16 mouse cellular contexts compared by ENCODE assay signal in genomic region chr13:46885759-46886060, GRCm38 (mm10). TPM values are rescaled to one million over a fixed set of nuclear protein-coding genes. Genes with fewer than 3 reads are reported as not detected.
DNase-seq lines count a peak whose midpoint lies in the region; ATAC-seq and TF ChIP-seq lines count a peak whose summit lies in the region.
"Had no signal": no experiment of that assay in that cellular context is flagged by ENCODE, and none has a peak within 500 bp of the region (broad histone marks: within the 10 kb centered on the region; RNA-seq: fewer than 3 reads in every experiment).

No protein-coding gene starts in this region.

- H3K4me1 ChIP-seq in heart, embryonic 13.5 days = peaks cover 90% of the 10 kb centered on the region
- H3K4me1 ChIP-seq in kidney, embryonic 16.5 days (ENCODE audit: insufficient read depth, low read length) = peaks cover 36% of the 10 kb centered on the region
- peaks cover 20% of the 10 kb centered on the region for H3K4me1 ChIP-seq in stomach, embryonic 16.5 days (ENCODE audit: control insufficient read depth, insufficient read depth, low read length)
- peaks cover 10% of the 10 kb centered on the region for H3K4me1 ChIP-seq in stomach, postnatal 0 days (replicated peaks; ENCODE audit: control insufficient read depth, insufficient read depth)
- H3K4me1 ChIP-seq: neural tube, embryonic 12.5 days had no signal

- DNase-seq in adrenal gland, adult (ENCODE audit: inconsistent age in 2 of 2, low spot score in 1 of 2) = peak; percentile 39 to 81
- DNase-seq in adrenal gland, postnatal 25 days = no peak
- no peak for DNase-seq in heart, postnatal 10 days
- no peak for DNase-seq in kidney, postnatal 25 days
- no peak for DNase-seq in stomach, postnatal 0 days (ENCODE audit: low spot score)
- DNase-seq: cerebellum, adult 18-20 months; gastrocnemius, postnatal 10 days; kidney, adult 11 months had no signal

- TF ChIP-seq EP300 in stomach, postnatal 0 days (optimal IDR thresholded peaks at IDR 0.05) = no peak

- WGBS in heart, embryonic 13.5 days = 40% methylated on average over 5 of the region's 5 CpGs
- 23% methylated on average over 5 of the region's 5 CpGs for WGBS in kidney, embryonic 16.5 days
- 60% methylated on average over 5 of the region's 5 CpGs for WGBS in stomach, embryonic 16.5 days
- 77% methylated on average over 5 of the region's 5 CpGs for WGBS in stomach, postnatal 0 days

- peak overlapping the region; percentile 55 for H3K9ac ChIP-seq in heart, embryonic 13.5 days
- H3K9ac ChIP-seq in kidney, embryonic 16.5 days (replicated peaks; ENCODE audit: low read length) = no peak overlapping the region
- no peak overlapping the region for H3K9ac ChIP-seq in stomach, embryonic 16.5 days (ENCODE audit: low read length)
- no peak overlapping the region for H3K9ac ChIP-seq in stomach, postnatal 0 days (ENCODE audit: low read length)
- H3K9ac ChIP-seq: embryonic facial prominence, embryonic 13.5 days; hindbrain, embryonic 13.5 days; neural tube, embryonic 12.5 days had no signal

- H3K36me3 ChIP-seq in heart, embryonic 13.5 days = peaks cover 4% of the 10 kb centered on the region; the same call in 1 of the 2 replicates
- no peaks in the 10 kb centered on the region for H3K36me3 ChIP-seq in kidney, embryonic 16.5 days (ENCODE audit: insufficient read depth, low read length)
- no peaks in the 10 kb centered on the region for H3K36me3 ChIP-seq in stomach, embryonic 16.5 days (ENCODE audit: control insufficient read depth, insufficient read depth, low read length)
- no peaks in the 10 kb centered on the region for H3K36me3 ChIP-seq in stomach, postnatal 0 days (ENCODE audit: control insufficient read depth, insufficient read depth, low read length)
- H3K36me3 ChIP-seq: embryonic facial prominence, embryonic 13.5 days; hindbrain, embryonic 13.5 days; neural tube, embryonic 12.5 days had no signal

- H3K4me3 ChIP-seq in heart, embryonic 13.5 days = no peak overlapping the region
- no peak overlapping the region for H3K4me3 ChIP-seq in kidney, embryonic 16.5 days (ENCODE audit: low read length)
- H3K4me3 ChIP-seq in stomach, embryonic 16.5 days (replicated peaks; ENCODE audit: low read length) = no peak overlapping the region
- H3K4me3 ChIP-seq in stomach, postnatal 0 days (ENCODE audit: low read depth, low read length) = no peak overlapping the region
- H3K4me3 ChIP-seq: embryonic facial prominence, embryonic 13.5 days; hindbrain, embryonic 13.5 days; layer of hippocampus, adult 2 months; neural tube, embryonic 12.5 days had no signal

- no peak for TF ChIP-seq CTCF in stomach, postnatal 0 days (IDR thresholded peaks at IDR 0.05; ENCODE audit: low read depth)

- H3K9me3 ChIP-seq in heart, embryonic 13.5 days = no peaks in the 10 kb centered on the region
- no peaks in the 10 kb centered on the region for H3K9me3 ChIP-seq in kidney, embryonic 16.5 days (ENCODE audit: low read length)
- no peaks in the 10 kb centered on the region for H3K9me3 ChIP-seq in stomach, embryonic 16.5 days (replicated peaks; ENCODE audit: control insufficient read depth, low read length)
- no peaks in the 10 kb centered on the region for H3K9me3 ChIP-seq in stomach, postnatal 0 days (ENCODE audit: control insufficient read depth, low read length)
- H3K9me3 ChIP-seq: embryonic facial prominence, embryonic 13.5 days; hindbrain, embryonic 13.5 days; neural tube, embryonic 12.5 days had no signal

- peak overlapping the region; percentile 29 for H3K4me2 ChIP-seq in heart, embryonic 13.5 days
- H3K4me2 ChIP-seq in kidney, embryonic 16.5 days (replicated peaks; ENCODE audit: low read depth, low read length) = 0 out of 2 replicates have a peak overlapping the region, but pooled peaks have one; percentile 0
- no peak overlapping the region for H3K4me2 ChIP-seq in stomach, embryonic 16.5 days (ENCODE audit: low read depth, low read length)
- no peak overlapping the region for H3K4me2 ChIP-seq in stomach, postnatal 0 days (replicated peaks; ENCODE audit: low read depth)
- H3K4me2 ChIP-seq: embryonic facial prominence, embryonic 13.5 days; hindbrain, embryonic 13.5 days; neural tube, embryonic 12.5 days had no signal

- ATAC-seq in heart, embryonic 13.5 days (ENCODE audit: extremely low read depth, insufficient number of reproducible peaks, low FRiP score, low TSS enrichment) = no peak
- ATAC-seq in kidney, embryonic 16.5 days (ENCODE audit: low FRiP score, low TSS enrichment) = no peak
- ATAC-seq in stomach, embryonic 16.5 days (ENCODE audit: insufficient read depth, low FRiP score) = no peak
- no peak for ATAC-seq in stomach, postnatal 0 days (ENCODE audit: low FRiP score, low TSS enrichment)

- intact Hi-C loops in heart, postnatal 10 days (cut with DNase I) = no loop called here

- no peaks in the 10 kb centered on the region for H3K27me3 ChIP-seq in heart, embryonic 13.5 days (replicated peaks)
- no peaks in the 10 kb centered on the region for H3K27me3 ChIP-seq in kidney, embryonic 16.5 days (ENCODE audit: insufficient read depth, low read length)
- no peaks in the 10 kb centered on the region for H3K27me3 ChIP-seq in stomach, embryonic 16.5 days (ENCODE audit: control insufficient read depth, insufficient read depth, low read length)
- no peaks in the 10 kb centered on the region for H3K27me3 ChIP-seq in stomach, postnatal 0 days (ENCODE audit: control insufficient read depth, insufficient read depth, low read length)
- H3K27me3 ChIP-seq: CH12.LX; embryonic facial prominence, embryonic 13.5 days; hindbrain, embryonic 13.5 days; neural tube, embryonic 12.5 days had no signal

- peak overlapping the region; percentile 88 for H3K27ac ChIP-seq in heart, embryonic 13.5 days (replicated peaks)
- peak overlapping the region; percentile 66 for H3K27ac ChIP-seq in kidney, embryonic 16.5 days (ENCODE audit: low read length)
- H3K27ac ChIP-seq in stomach, embryonic 16.5 days (ENCODE audit: low read length) = peak overlapping the region; percentile 13; the same call in 1 of the 2 replicates
- no peak overlapping the region for H3K27ac ChIP-seq in stomach, postnatal 0 days (replicated peaks)
- H3K27ac ChIP-seq: embryonic facial prominence, embryonic 13.5 days; hindbrain, embryonic 13.5 days; layer of hippocampus, adult 2 months; neural tube, embryonic 12.5 days had no signal

RNA-seq across cellular contexts. Expression of gene Kif13a, which starts 44.0 kb away (rescaled TPM):
- total RNA-seq in adrenal gland, postnatal 25 days (2021) = 27.4 and 41.8 TPM in 2 replicates
- 22.9 and 32.9 TPM in 2 replicates for polyA plus RNA-seq in heart, embryonic 13.5 days (2015; fragmentation: Nextera tagmentation; extraction: Ambion mirVana)
- 100 to 1,000 TPM in 1 of 2 experiments, 10 to 100 TPM in 1; 98.7 to 101 TPM for total RNA-seq in heart, postnatal 10 days (2021)
- polyA plus RNA-seq in kidney, embryonic 16.5 days (2015; fragmentation: Nextera tagmentation; extraction: Ambion mirVana) = 8.1 and 10.1 TPM in 2 replicates
- polyA plus RNA-seq in stomach, embryonic 16.5 days (2015; fragmentation: Nextera tagmentation; extraction: Ambion mirVana) = 7.9 and 9.1 TPM in 2 replicates
- polyA plus RNA-seq in stomach, postnatal 0 days (2015; fragmentation: Nextera tagmentation; extraction: Ambion mirVana) = 12.8 and 13.5 TPM in 2 replicates
- total RNA-seq: CH12.LX had no signal

Comparison
In these comparisons a context has a peak if more than half of its experiments do, and no peak if none do; other contexts are left out.
1. DNase-seq: peak in adrenal gland, adult (2 of 2); none in adrenal gland, postnatal 25 days (single experiment), heart, postnatal 10 days (0 of 2), kidney, postnatal 25 days (0 of 2) and stomach, postnatal 0 days (single experiment).
2. H3K4me2 ChIP-seq: peak in heart, embryonic 13.5 days (single experiment) and kidney, embryonic 16.5 days (single experiment); none in stomach, embryonic 16.5 days (single experiment) and stomach, postnatal 0 days (single experiment).